Mouse (Mus musculus): ENCODE data around the gene Olfr69. TPM values are rescaled to one million over a fixed set of nuclear protein-coding genes. Genes with fewer than 3 reads are reported as not detected.
"Not testable (repeated sequence)": the region's sequence is repeated elsewhere in the genome, so short reads cannot be mapped to it uniquely, and the experiment has no call there.

Gene Olfr69
- total and polyA plus RNA-seq, 2 experiments from 2014 or later: not detected

DNA sequence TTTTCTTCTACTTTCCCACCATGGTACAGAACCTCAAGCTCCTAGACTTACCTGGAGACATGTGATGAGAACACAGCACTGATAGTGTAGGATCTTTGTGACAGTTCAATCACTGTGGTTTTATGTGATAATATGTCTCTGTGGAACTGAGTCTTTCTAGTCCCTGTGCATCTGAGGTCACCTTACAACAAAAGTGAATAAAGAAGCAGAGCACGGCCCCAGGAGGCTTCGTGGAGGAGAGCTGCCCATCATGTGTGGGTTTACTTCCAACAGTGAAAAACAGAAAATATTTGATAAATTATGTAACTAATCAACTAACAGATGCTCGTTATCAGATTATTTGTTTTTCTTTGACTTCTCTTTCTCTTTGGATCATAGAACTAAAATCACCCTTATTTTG lies 8.2 kb upstream of the Olfr69 start, which contains the start of gene Olfr68:
Olfr68 (minus strand) TSS at position 101 of the 400 bp plus-strand sequence.
- H3K9ac ChIP-seq: no peak within 1 kb of the TSS
- H3K4me3 ChIP-seq (ENCODE audit: low read depth, low read length): no peak within 1 kb of the TSS
- no peak within 1 kb of the TSS for H3K27ac ChIP-seq (ENCODE audit: low read depth, low read length)
- H3K4me2 ChIP-seq (ENCODE audit: low read depth): no peak within 1 kb of the TSS
- no peaks in the 10 kb centered on the region for H3K36me3 ChIP-seq (ENCODE audit: insufficient read depth)
- no peaks in the 10 kb centered on the region for H3K9me3 ChIP-seq (ENCODE audit: low read length)
- ATAC-seq: no peak
- H3K4me1 ChIP-seq (ENCODE audit: insufficient read depth): no peaks in the 10 kb centered on the region
- H3K27me3 ChIP-seq (ENCODE audit: insufficient read depth, low read length): no peaks in the 10 kb centered on the region
- WGBS: 76% methylated on average over 3 of the region's 3 CpGs
- DNase-seq: no peak
- no peak for TF ChIP-seq CTCF (IDR thresholded peaks at IDR 0.05; ENCODE audit: low read depth)

GRCm38 (mm10) chr7:103777652-103778051 lies 6.3 kb upstream of the Olfr69 start:
- not testable (repeated sequence) for H3K9ac ChIP-seq; ATAC-seq; H3K9me3 ChIP-seq (ENCODE audit: low read length); H3K27ac ChIP-seq (ENCODE audit: low read depth, low read length); H3K4me2 ChIP-seq (ENCODE audit: low read depth); H3K4me1 ChIP-seq (ENCODE audit: insufficient read depth); H3K4me3 ChIP-seq (ENCODE audit: low read depth, low read length); H3K27me3 ChIP-seq (ENCODE audit: insufficient read depth, low read length); DNase-seq; H3K36me3 ChIP-seq (ENCODE audit: insufficient read depth)
- 94% methylated on average over 3 of the region's 4 CpGs for WGBS

DNA sequence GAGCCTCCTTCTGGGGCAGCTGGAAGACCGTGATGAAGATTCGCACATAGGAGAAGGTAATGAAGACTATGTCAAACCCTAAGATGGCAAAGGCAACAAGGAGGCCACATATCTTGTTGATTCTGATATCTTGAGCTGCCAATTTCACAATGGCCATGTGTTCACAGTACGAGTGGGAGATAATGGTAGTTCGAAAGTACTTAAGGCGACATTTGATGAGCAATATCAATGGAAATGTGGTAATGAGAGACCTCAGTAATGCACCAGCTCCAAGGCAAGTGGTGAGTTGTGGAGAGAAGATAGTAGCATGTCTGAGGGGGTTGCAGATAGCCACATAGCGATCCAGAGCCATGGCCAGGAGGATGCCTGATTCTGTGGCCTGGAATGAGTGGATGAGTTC lies 3.7 kb downstream of the Olfr69 start:
- ATAC-seq; H3K36me3 ChIP-seq (ENCODE audit: insufficient read depth); H3K9ac ChIP-seq; H3K27me3 ChIP-seq (ENCODE audit: insufficient read depth, low read length); H3K4me2 ChIP-seq (ENCODE audit: low read depth); H3K27ac ChIP-seq (ENCODE audit: low read depth, low read length); H3K9me3 ChIP-seq (ENCODE audit: low read length); DNase-seq; H3K4me1 ChIP-seq (ENCODE audit: insufficient read depth); H3K4me3 ChIP-seq (ENCODE audit: low read depth, low read length): not testable (repeated sequence)
- 86% methylated on average over 5 of the region's 6 CpGs for WGBS

GRCm38 (mm10) chr7:103762212-103762611 lies 9.2 kb downstream of the Olfr69 start:
- WGBS: 88% methylated on average over 6 of the region's 6 CpGs
- H3K27ac ChIP-seq (ENCODE audit: low read depth, low read length); ATAC-seq; H3K4me3 ChIP-seq (ENCODE audit: low read depth, low read length); H3K4me1 ChIP-seq (ENCODE audit: insufficient read depth); H3K9me3 ChIP-seq (ENCODE audit: low read length); H3K27me3 ChIP-seq (ENCODE audit: insufficient read depth, low read length); H3K36me3 ChIP-seq (ENCODE audit: insufficient read depth); H3K9ac ChIP-seq; DNase-seq; H3K4me2 ChIP-seq (ENCODE audit: low read depth): not testable (repeated sequence)

DNA sequence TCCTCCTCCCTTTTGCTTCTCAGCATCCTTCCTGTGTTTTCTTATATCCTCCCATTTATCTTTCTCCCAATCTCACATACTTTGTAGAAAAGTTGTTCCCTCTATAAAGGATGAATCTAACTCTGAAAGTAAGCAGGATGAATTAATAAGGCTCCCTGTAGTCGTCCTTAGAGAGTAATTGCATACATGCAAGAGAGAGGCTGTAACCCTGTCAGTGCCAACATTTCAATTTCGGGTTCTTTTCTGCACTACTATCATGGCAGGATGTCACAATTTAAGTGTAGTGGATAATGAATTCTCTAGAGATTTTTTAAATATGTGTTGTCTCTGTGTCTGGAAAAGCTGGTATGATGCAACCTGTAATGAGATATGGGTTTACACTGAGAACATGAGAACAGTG lies 14.2 kb downstream of the Olfr69 start, which contains the start of gene Olfr630:
Olfr630 (minus strand) TSS at position 101 of the 400 bp plus-strand sequence.
- Histone ChIP-seq H3K4me3 (ENCODE audit: low read depth, low read length) (no peak within 1 kb of the TSS), H3K36me3 (ENCODE audit: insufficient read depth) (no peaks in the 10 kb centered on the region), H3K9me3 (ENCODE audit: low read length) (no peaks in the 10 kb centered on the region), H3K27me3 (ENCODE audit: insufficient read depth, low read length) (no peaks in the 10 kb centered on the region), H3K4me1 (ENCODE audit: insufficient read depth) (no peaks in the 10 kb centered on the region), H3K27ac (ENCODE audit: low read depth, low read length) (no peak within 1 kb of the TSS), H3K4me2 (ENCODE audit: low read depth) (no peak within 1 kb of the TSS), H3K9ac (no peak within 1 kb of the TSS)
- no peak for TF ChIP-seq CTCF (IDR thresholded peaks at IDR 0.05; ENCODE audit: low read depth)
- no peak for ATAC-seq
- 42% methylated on average over 2 of the region's 2 CpGs for WGBS
- DNase-seq: no peak

DNA sequence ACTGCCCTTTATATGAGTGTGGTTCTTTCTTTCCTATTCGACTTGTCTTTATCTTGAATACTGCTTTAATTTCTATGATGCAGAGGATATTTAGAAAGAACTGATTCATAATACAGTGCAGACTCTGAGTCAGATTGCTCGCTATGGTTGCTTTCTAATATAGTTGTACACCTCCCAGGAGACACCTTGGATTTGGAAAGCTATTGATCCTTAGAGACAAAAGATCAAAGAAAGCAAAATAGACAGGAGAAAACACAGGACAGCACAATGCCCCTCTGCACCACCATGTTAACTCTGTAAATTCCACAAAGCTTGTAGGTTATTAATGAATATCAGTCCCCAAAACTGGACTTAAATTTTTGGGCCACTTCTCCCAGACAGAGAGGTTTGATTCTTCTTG lies 26.6 kb downstream of the Olfr69 start, which contains the start of gene Olfr629:
Olfr629 (minus strand) TSS at position 101 of the 400 bp plus-strand sequence.
- Histone ChIP-seq H3K9me3 (ENCODE audit: low read length) (no peaks in the 10 kb centered on the region), H3K4me2 (ENCODE audit: low read depth) (no peak within 1 kb of the TSS), H3K27me3 (ENCODE audit: insufficient read depth, low read length) (no peaks in the 10 kb centered on the region), H3K36me3 (ENCODE audit: insufficient read depth) (no peaks in the 10 kb centered on the region), H3K9ac (no peak within 1 kb of the TSS), H3K27ac (ENCODE audit: low read depth, low read length) (no peak within 1 kb of the TSS), H3K4me3 (ENCODE audit: low read depth, low read length) (no peak within 1 kb of the TSS), H3K4me1 (ENCODE audit: insufficient read depth) (no peaks in the 10 kb centered on the region)
- 68% methylated on average over 2 of the region's 2 CpGs for WGBS
- TF ChIP-seq CTCF (IDR thresholded peaks at IDR 0.05; ENCODE audit: low read depth): no peak
- DNase-seq: no peak
- ATAC-seq: no peak

DNA sequence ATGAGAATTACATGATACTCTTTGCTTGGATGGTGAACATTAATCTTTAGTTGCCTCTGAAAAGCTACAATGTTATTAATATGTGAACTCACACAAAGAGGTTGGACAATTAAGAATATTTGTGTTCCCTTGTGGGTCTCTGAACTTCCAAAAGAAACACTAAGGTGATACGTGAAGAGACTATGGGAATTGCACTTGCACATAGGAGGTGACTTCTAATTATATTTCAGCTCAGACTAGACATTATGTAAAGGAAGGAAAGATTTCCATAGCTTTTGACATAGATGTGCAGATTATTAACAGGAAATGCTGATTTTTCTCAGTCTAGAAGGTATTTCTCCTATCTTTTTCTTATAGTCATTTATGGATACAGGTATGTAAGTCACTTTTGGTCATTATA lies 41.3 kb downstream of the Olfr69 start, which contains the start of gene Olfr628:
Olfr628 (plus strand) TSS at position 301 of the 400 bp plus-strand sequence.
- 89% methylated on average over 1 of the region's 1 CpGs for WGBS
- TF ChIP-seq CTCF (IDR thresholded peaks at IDR 0.05; ENCODE audit: low read depth): no peak
- no peak for ATAC-seq
- Histone ChIP-seq H3K4me2 (ENCODE audit: low read depth) (no peak within 1 kb of the TSS), H3K36me3 (ENCODE audit: insufficient read depth) (no peaks in the 10 kb centered on the region), H3K4me1 (ENCODE audit: insufficient read depth) (no peaks in the 10 kb centered on the region), H3K27ac (ENCODE audit: low read depth, low read length) (no peak within 1 kb of the TSS), H3K9me3 (ENCODE audit: low read length) (no peaks in the 10 kb centered on the region), H3K9ac (no peak within 1 kb of the TSS), H3K27me3 (ENCODE audit: insufficient read depth, low read length) (no peaks in the 10 kb centered on the region), H3K4me3 (ENCODE audit: low read depth, low read length) (no peak within 1 kb of the TSS)
- DNase-seq: no peak

DNA sequence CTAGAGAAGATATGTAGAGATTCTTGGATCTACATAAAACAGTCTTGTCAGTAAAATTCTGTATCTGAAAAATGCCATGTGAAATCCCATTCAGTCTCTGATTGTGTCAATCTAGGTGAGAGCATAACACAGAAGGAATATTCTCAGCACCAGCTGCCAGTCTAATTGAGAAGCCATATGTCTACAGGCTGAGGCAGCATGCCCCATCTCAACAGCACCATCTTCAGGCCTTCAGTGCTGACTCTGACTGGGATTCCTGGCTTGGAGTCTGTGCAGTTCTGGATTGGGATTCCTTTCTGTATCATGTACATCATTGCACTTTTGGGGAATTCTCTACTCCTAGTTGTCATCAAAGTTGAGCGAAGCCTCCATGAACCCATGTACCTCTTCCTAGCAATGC lies 55.0 kb downstream of the Olfr69 start:
- not testable (repeated sequence) for H3K36me3 ChIP-seq (ENCODE audit: insufficient read depth); ATAC-seq; H3K9ac ChIP-seq; H3K4me1 ChIP-seq (ENCODE audit: insufficient read depth); H3K27me3 ChIP-seq (ENCODE audit: insufficient read depth, low read length); H3K4me2 ChIP-seq (ENCODE audit: low read depth); DNase-seq; H3K9me3 ChIP-seq (ENCODE audit: low read length); H3K4me3 ChIP-seq (ENCODE audit: low read depth, low read length); H3K27ac ChIP-seq (ENCODE audit: low read depth, low read length)
- 90% methylated on average over 1 of the region's 1 CpGs for WGBS

Other genes with a start within 250 kb of the Olfr69 start
Only the 30 nearest of the 32 such genes appear.
- gene Olfr613, start 223.5 kb downstream of the Olfr69 start, total RNA-seq (2014; rRNA removed): not detected in 2 replicates
- gene Olfr613, start 223.5 kb downstream of the Olfr69 start, polyA plus RNA-seq (2015; fragmentation: Nextera tagmentation; extraction: Ambion mirVana): not detected in 2 replicates
- gene Olfr615, start 215.5 kb downstream of the Olfr69 start, total RNA-seq (2014; rRNA removed): not detected in 2 replicates
- not detected in 2 replicates for gene Olfr615, start 215.5 kb downstream of the Olfr69 start, polyA plus RNA-seq (2015; fragmentation: Nextera tagmentation; extraction: Ambion mirVana)
- not detected in 2 replicates for gene Olfr616, start 202.5 kb downstream of the Olfr69 start, total RNA-seq (2014; rRNA removed)
- not detected in 2 replicates for gene Olfr616, start 202.5 kb downstream of the Olfr69 start, polyA plus RNA-seq (2015; fragmentation: Nextera tagmentation; extraction: Ambion mirVana)
- not detected in 2 replicates for gene Olfr617, start 198.5 kb downstream of the Olfr69 start, total RNA-seq (2014; rRNA removed)
- not detected in 2 replicates for gene Olfr617, start 198.5 kb downstream of the Olfr69 start, polyA plus RNA-seq (2015; fragmentation: Nextera tagmentation; extraction: Ambion mirVana)
- not detected in 2 replicates for gene Olfr618, start 181.5 kb downstream of the Olfr69 start, total RNA-seq (2014; rRNA removed)
- gene Olfr618, start 181.5 kb downstream of the Olfr69 start, polyA plus RNA-seq (2015; fragmentation: Nextera tagmentation; extraction: Ambion mirVana): not detected in 2 replicates
- gene Olfr619, start 171.0 kb downstream of the Olfr69 start, total RNA-seq (2014; rRNA removed): not detected in 2 replicates
- not detected in 2 replicates for gene Olfr619, start 171.0 kb downstream of the Olfr69 start, polyA plus RNA-seq (2015; fragmentation: Nextera tagmentation; extraction: Ambion mirVana)
- gene Olfr620, start 159.1 kb downstream of the Olfr69 start, total RNA-seq (2014; rRNA removed): not detected in 2 replicates
- not detected in 2 replicates for gene Olfr620, start 159.1 kb downstream of the Olfr69 start, polyA plus RNA-seq (2015; fragmentation: Nextera tagmentation; extraction: Ambion mirVana)
- not detected in 2 replicates for gene Olfr622, start 128.9 kb downstream of the Olfr69 start, total RNA-seq (2014; rRNA removed)
- gene Olfr622, start 128.9 kb downstream of the Olfr69 start, polyA plus RNA-seq (2015; fragmentation: Nextera tagmentation; extraction: Ambion mirVana): not detected in 2 replicates
- not detected in 2 replicates for gene Olfr623, start 107.9 kb downstream of the Olfr69 start, total RNA-seq (2014; rRNA removed)
- not detected in 2 replicates for gene Olfr623, start 107.9 kb downstream of the Olfr69 start, polyA plus RNA-seq (2015; fragmentation: Nextera tagmentation; extraction: Ambion mirVana)
- gene Olfr624, start 100.4 kb downstream of the Olfr69 start, total RNA-seq (2014; rRNA removed): not detected in 2 replicates
- gene Olfr624, start 100.4 kb downstream of the Olfr69 start, polyA plus RNA-seq (2015; fragmentation: Nextera tagmentation; extraction: Ambion mirVana): not detected in 2 replicates
- not detected in 2 replicates for gene Olfr625-ps1, start 88.9 kb downstream of the Olfr69 start, total RNA-seq (2014; rRNA removed)
- not detected in 2 replicates for gene Olfr625-ps1, start 88.9 kb downstream of the Olfr69 start, polyA plus RNA-seq (2015; fragmentation: Nextera tagmentation; extraction: Ambion mirVana)
- gene Olfr243, start 56.9 kb downstream of the Olfr69 start, total RNA-seq (2014; rRNA removed): not detected in 2 replicates
- not detected in 2 replicates for gene Olfr243, start 56.9 kb downstream of the Olfr69 start, polyA plus RNA-seq (2015; fragmentation: Nextera tagmentation; extraction: Ambion mirVana)
- not detected in 2 replicates for gene Olfr628, start 41.2 kb downstream of the Olfr69 start, total RNA-seq (2014; rRNA removed)
- not detected in 2 replicates for gene Olfr628, start 41.2 kb downstream of the Olfr69 start, polyA plus RNA-seq (2015; fragmentation: Nextera tagmentation; extraction: Ambion mirVana)
- gene Olfr629, start 26.7 kb downstream of the Olfr69 start, total RNA-seq (2014; rRNA removed): not detected in 2 replicates
- not detected in 2 replicates for gene Olfr629, start 26.7 kb downstream of the Olfr69 start, polyA plus RNA-seq (2015; fragmentation: Nextera tagmentation; extraction: Ambion mirVana)
- gene Olfr630, start 14.3 kb downstream of the Olfr69 start, total RNA-seq (2014; rRNA removed): not detected in 2 replicates
- gene Olfr630, start 14.3 kb downstream of the Olfr69 start, polyA plus RNA-seq (2015; fragmentation: Nextera tagmentation; extraction: Ambion mirVana): not detected in 2 replicates
- not detected in 2 replicates for gene Olfr68, start 8.1 kb upstream of the Olfr69 start, total RNA-seq (2014; rRNA removed)
- not detected in 2 replicates for gene Olfr68, start 8.1 kb upstream of the Olfr69 start, polyA plus RNA-seq (2015; fragmentation: Nextera tagmentation; extraction: Ambion mirVana)
- gene Olfr67, start 20.2 kb upstream of the Olfr69 start, total RNA-seq (2014; rRNA removed): not detected in 2 replicates
- gene Olfr67, start 20.2 kb upstream of the Olfr69 start, polyA plus RNA-seq (2015; fragmentation: Nextera tagmentation; extraction: Ambion mirVana): not detected in 2 replicates
- 105 and 224 TPM in 2 replicates for gene Hbb-bt, start 42.4 kb upstream of the Olfr69 start, total RNA-seq (2014; rRNA removed)
- gene Hbb-bt, start 42.4 kb upstream of the Olfr69 start, polyA plus RNA-seq (2015; fragmentation: Nextera tagmentation; extraction: Ambion mirVana): 190 and 259 TPM in 2 replicates
- gene Hbb-bs, start 56.5 kb upstream of the Olfr69 start, total RNA-seq (2014; rRNA removed): 815 and 1,167 TPM in 2 replicates
- gene Hbb-bs, start 56.5 kb upstream of the Olfr69 start, polyA plus RNA-seq (2015; fragmentation: Nextera tagmentation; extraction: Ambion mirVana): 757 and 1,200 TPM in 2 replicates
- not detected in 2 replicates for gene Hbb-bh2, start 68.9 kb upstream of the Olfr69 start, total RNA-seq (2014; rRNA removed)
- not detected in 2 replicates for gene Hbb-bh2, start 68.9 kb upstream of the Olfr69 start, polyA plus RNA-seq (2015; fragmentation: Nextera tagmentation; extraction: Ambion mirVana)
- gene Hbb-bh1, start 71.6 kb upstream of the Olfr69 start, total RNA-seq (2014; rRNA removed): not detected in 2 replicates
- gene Hbb-bh1, start 71.6 kb upstream of the Olfr69 start, polyA plus RNA-seq (2015; fragmentation: Nextera tagmentation; extraction: Ambion mirVana): not detected in 2 replicates
- 1.0 TPM in 1 of 2 replicates, not detected in the other for gene Hbb-y, start 81.6 kb upstream of the Olfr69 start, total RNA-seq (2014; rRNA removed)
- 0.87 and 1.3 TPM in 2 replicates for gene Hbb-y, start 81.6 kb upstream of the Olfr69 start, polyA plus RNA-seq (2015; fragmentation: Nextera tagmentation; extraction: Ambion mirVana)
- gene Olfr66, start 114.7 kb upstream of the Olfr69 start, total RNA-seq (2014; rRNA removed): not detected in 2 replicates
- not detected in 2 replicates for gene Olfr66, start 114.7 kb upstream of the Olfr69 start, polyA plus RNA-seq (2015; fragmentation: Nextera tagmentation; extraction: Ambion mirVana)
- gene Olfr64, start 122.9 kb upstream of the Olfr69 start, total RNA-seq (2014; rRNA removed): not detected in 2 replicates
- gene Olfr64, start 122.9 kb upstream of the Olfr69 start, polyA plus RNA-seq (2015; fragmentation: Nextera tagmentation; extraction: Ambion mirVana): not detected in 2 replicates
- gene Olfr65, start 131.9 kb upstream of the Olfr69 start, total RNA-seq (2014; rRNA removed): not detected in 2 replicates
- gene Olfr65, start 131.9 kb upstream of the Olfr69 start, polyA plus RNA-seq (2015; fragmentation: Nextera tagmentation; extraction: Ambion mirVana): not detected in 2 replicates
- gene Olfr631, start 157.2 kb upstream of the Olfr69 start, total RNA-seq (2014; rRNA removed): not detected in 2 replicates
- not detected in 2 replicates for gene Olfr631, start 157.2 kb upstream of the Olfr69 start, polyA plus RNA-seq (2015; fragmentation: Nextera tagmentation; extraction: Ambion mirVana)
- gene Olfr632, start 162.8 kb upstream of the Olfr69 start, total RNA-seq (2014; rRNA removed): not detected in 2 replicates
- not detected in 2 replicates for gene Olfr632, start 162.8 kb upstream of the Olfr69 start, polyA plus RNA-seq (2015; fragmentation: Nextera tagmentation; extraction: Ambion mirVana)
- not detected in 2 replicates for gene Olfr633, start 172.8 kb upstream of the Olfr69 start, total RNA-seq (2014; rRNA removed)
- gene Olfr633, start 172.8 kb upstream of the Olfr69 start, polyA plus RNA-seq (2015; fragmentation: Nextera tagmentation; extraction: Ambion mirVana): not detected in 2 replicates
- not detected in 2 replicates for gene Olfr635, start 199.6 kb upstream of the Olfr69 start, total RNA-seq (2014; rRNA removed)
- not detected in 2 replicates for gene Olfr635, start 199.6 kb upstream of the Olfr69 start, polyA plus RNA-seq (2015; fragmentation: Nextera tagmentation; extraction: Ambion mirVana)
- gene Olfr638, start 227.2 kb upstream of the Olfr69 start, total RNA-seq (2014; rRNA removed): not detected in 2 replicates
- not detected in 2 replicates for gene Olfr638, start 227.2 kb upstream of the Olfr69 start, polyA plus RNA-seq (2015; fragmentation: Nextera tagmentation; extraction: Ambion mirVana)

Data from forebrain, postnatal 0 days (tissue).